Mouse (Mus musculus) ovary, postnatal 14 days (tissue): ENCODE results near the gene Cdc42se2.
A peak's percentile ranks its signal among the peaks of the same experiment; 100 is the strongest.

Experiments used
- DNase-seq: peaks from one replicate; pipeline ENCODE4 v3.0.0; 2022; ENCODE audit warnings: low spot score

Gene Cdc42se2

DNA sequence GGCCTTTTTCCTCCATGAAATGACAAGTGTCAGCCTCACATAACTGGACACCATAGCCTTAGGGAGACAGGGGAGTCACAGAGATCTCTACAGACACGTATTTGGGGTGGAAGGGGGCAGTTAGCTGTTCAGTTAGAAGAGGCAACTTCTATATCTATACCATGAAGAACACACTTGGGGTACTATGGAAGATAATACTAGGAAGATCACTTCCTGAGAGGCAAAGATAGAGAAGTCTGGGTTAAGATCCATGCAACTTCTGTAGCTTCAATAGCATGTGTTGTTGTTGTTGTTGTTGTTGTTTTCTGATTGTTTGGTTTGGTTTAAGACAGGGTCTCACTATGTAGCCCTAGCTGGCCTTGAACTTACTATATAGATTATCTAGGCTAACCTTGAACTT, 5.7 kb upstream of the Cdc42se2 start:
- DNase-seq = no peak

- no peak for DNase-seq
These were observed 4.0 kb upstream of the Cdc42se2 start for GRCm38 (mm10) chr11:54791458-54791857.

DNA sequence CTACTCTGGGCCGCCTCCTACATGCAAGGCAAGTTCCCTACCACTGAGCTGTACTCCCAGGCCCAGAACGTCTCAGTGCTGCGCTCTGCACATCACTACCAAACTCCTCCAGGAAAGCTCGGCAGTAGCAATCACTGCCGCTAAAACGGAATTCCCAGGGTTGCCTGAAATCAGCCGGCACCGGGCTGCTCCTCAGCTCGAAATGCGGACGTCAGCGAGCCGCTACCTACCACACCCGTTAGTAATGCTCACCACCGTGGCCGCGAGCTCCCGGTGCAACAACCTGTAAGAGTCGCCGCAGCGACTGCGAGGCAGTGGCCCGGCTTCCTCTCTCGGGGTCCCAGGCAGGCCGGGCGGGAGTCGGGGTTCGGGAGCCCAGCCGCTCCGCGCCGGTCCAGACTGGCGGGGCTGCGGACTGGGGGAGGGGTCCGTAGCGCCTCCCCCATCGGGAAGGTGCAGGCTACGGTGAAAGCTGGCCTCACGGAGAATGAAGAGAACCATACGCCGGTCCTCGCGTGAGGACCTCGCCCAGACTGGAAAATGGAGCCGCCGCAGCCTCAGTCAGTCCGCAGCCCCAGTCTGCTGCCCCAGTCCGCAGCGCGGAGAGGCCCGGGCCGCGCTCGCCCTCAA, 502 bp downstream of the Cdc42se2 start:
- DNase-seq = peak; percentile 33

- no peak for DNase-seq
These were observed 1.9 kb downstream of the Cdc42se2 start for GRCm38 (mm10) chr11:54785566-54785965.

DNA sequence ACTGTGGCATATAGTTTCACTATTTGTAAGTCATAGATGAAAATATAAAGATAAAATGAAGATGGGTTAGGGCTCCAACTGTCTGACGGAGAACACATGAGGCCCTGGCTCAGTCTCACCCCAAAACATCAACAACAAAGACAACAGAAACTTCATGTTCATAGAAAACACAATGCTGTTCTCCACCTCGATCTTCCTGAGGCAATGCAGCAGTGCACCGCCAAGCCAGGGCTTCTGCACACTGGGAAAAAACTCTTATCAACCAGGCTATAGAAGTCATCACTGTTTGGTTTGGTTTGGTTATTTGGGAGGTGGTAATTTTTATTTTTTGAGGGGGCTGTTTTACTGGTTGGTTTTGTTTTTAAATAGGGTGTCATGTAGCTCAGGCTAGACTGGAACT, 3.0 kb downstream of the Cdc42se2 start:
- DNase-seq = no peak

DNA sequence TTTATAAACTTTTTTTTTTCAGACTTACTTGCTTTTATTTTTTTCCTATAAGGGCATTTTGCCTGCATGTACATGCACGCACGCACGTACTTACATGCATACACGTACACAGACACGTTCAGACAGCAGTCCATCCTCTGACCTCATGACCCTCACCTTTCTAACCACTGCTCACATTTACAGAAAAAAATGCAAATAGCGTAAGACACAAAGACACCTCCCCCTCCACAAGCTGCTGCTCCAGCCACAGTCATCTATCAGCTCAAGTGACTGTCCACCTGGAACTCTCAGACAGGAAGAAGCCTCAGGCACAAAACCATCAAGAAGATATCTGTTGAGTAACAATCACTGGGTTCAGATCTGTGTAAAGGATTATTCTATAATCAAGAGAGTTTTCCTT, 5.2 kb downstream of the Cdc42se2 start:
- DNase-seq = no peak

GRCm38 (mm10) chr11:54779946-54780345, 7.5 kb downstream of the Cdc42se2 start:
- DNase-seq = no peak

DNA sequence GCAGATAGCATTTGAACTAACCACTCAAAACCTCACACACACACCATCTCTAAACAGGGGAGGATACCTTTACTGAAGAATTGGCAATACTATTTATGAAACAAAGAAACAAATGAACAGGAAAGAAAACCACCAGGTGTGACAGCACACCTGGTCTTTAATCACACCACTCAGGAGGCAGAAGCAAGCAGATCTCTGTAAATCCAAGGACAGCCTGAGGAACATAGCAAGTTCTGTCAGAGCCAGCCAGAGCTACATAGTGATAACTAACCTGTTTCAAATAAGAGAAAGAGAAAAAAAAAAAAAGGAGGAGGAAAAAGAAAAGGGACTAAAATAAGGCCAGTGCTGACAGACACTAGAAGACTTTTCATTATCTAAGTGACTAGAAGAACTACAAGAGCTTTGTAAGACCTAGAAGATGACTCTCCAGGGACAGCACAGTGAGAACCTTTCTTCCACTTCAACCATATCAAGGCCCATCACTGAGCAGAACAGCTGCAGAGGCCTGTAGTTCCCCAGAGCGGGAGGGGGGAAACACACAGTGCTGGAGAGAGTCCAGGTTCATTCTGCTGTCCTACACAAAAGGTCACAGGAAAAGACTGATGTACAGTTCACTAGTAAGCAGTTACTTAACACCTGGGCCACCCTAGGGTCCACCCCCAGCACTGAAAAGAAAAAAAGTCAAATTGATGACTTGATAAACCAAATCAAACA, 9.2 kb downstream of the Cdc42se2 start:
- DNase-seq = no peak

- DNase-seq = no peak
These were observed 9.9 kb downstream of the Cdc42se2 start for GRCm38 (mm10) chr11:54777387-54778130.

- DNase-seq = no peak
These were observed 10.6 kb downstream of the Cdc42se2 start for GRCm38 (mm10) chr11:54776735-54777333.

DNA sequence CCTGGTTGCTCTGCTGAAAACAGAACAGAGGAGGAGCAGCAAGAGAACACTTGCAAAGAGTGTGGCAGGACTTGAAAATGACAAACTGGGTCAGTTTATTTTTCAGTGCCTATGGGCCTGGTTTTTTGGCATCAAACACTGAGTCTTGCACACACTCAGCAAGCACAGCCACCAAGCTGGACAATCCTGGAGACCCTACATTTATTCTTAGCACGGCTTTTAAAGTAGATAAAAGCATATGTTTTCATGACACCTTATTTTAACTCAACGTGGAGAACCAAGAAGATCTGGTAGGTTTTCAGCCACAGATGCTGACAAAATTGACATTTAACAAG, 11.1 kb downstream of the Cdc42se2 start:
- DNase-seq = no peak

GRCm38 (mm10) chr11:54775628-54776366, 11.7 kb downstream of the Cdc42se2 start:
- DNase-seq = no peak

DNA sequence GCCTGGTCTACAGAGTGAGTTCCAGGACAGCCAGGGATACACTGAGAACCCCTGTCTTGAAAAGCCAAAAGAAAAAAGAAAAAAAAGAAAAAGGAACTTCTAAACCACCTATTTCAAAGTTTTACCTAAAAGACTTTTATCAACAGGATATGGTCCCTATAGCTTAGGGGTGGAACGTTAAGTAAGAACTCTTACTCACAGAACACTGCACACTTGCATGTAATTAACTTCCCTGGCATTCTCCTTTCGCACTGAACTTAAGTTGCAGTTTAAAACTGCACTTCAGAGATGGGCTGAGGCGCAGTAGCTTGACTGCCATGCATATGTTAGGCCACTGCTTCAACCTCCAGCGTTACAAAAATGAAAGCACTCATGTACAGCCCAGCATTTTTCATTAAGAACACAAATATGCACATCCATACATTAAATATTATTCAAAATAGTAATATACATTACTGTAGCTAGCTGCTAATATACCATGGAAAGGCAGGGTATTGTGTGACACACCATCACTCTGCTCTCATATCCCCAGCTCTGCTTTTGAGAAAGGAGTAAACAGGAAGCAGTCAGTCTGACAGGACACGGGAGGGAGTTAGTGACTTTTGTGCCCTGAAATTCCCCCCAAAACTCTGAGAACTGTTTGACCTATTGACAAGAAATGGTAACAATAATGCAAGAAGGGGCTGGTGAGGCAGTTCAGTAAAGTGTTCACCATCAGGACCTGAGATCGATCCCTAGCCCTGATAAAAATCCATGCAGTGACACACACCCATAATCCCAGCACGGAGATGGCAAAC, 13.0 kb downstream of the Cdc42se2 start:
- no peak for DNase-seq

GRCm38 (mm10) chr11:54771549-54771948, 15.9 kb downstream of the Cdc42se2 start:
- DNase-seq = no peak

DNA sequence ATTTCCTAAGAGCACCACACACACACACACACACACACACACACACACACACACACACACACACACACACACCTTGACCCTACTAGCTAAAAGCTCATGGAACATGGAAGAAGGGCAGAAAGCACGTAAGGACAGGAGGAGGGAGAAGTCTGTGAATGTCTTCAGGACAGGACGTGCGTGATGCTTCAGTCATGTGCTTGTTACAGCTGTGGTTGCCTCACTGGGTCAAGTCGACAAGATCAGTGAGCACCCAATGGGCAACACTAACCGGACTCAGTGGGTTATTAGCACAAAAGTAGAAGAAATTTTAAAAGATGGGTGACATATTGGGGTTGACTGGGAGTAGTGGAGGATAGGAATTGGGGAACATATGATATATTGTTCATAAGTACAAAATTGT, 17.6 kb downstream of the Cdc42se2 start:
- no peak for DNase-seq

- DNase-seq = no peak
These were observed 19.3 kb downstream of the Cdc42se2 start for GRCm38 (mm10) chr11:54768116-54768690.

DNA sequence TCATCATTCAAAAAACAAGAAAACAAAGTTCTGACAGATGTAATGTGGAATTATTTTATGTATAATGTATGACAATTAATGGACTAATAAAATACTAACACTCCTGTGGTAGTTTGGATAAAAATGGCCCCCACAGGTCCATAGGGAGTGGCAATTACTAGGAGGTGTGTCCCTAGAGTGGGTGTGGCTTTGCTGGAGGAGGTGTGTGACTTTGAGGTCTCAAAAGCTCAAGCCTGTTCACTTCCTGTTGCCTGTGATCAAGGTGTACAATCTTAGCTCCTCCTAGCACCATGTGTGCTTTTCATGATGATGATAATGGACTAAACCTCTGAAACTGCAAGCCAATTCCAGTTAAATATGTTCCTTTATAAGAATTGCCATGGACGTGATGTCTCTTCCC, 22.7 kb downstream of the Cdc42se2 start:
- DNase-seq = no peak

DNA sequence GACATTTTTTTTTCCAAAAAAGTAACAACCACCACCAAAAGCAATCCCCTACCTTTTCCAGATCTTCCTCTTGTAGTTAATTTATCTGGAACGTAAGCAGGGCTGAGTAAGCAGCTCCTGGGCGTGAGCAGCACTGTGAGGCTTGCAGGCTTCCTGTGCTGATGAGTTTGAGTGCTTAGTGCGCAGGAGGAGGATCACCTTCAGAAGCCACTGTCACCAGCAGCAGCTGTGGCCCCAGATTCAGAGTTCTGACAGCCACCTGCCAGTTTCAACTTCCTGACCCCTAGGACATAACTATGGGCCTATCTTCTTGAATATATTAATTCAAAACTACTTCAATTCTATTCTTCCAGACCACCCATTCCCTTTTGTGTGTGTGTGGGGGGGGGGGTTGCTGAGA, 23.4 kb downstream of the Cdc42se2 start:
- no peak for DNase-seq

DNA sequence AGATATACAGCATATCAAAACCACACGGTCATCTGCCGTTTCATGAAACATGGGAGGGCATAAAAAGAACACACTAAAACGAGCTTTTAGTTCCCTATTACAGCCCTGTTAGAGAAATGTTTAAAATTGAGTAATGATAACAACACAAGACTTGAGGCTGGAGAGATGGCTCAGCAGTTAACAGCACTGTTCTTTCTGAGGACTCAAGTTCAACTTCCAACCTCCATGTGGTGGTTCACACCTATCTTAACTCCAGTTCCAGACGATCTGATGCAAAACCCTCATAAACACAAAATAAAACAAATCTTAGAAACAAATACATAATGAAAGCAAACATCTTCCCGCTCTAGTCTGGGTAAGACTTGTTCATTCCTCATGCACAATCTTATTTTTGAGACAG, 24.7 kb downstream of the Cdc42se2 start:
- DNase-seq = no peak

- no peak for DNase-seq
These were observed 29.5 kb downstream of the Cdc42se2 start for GRCm38 (mm10) chr11:54757993-54758392.

DNA sequence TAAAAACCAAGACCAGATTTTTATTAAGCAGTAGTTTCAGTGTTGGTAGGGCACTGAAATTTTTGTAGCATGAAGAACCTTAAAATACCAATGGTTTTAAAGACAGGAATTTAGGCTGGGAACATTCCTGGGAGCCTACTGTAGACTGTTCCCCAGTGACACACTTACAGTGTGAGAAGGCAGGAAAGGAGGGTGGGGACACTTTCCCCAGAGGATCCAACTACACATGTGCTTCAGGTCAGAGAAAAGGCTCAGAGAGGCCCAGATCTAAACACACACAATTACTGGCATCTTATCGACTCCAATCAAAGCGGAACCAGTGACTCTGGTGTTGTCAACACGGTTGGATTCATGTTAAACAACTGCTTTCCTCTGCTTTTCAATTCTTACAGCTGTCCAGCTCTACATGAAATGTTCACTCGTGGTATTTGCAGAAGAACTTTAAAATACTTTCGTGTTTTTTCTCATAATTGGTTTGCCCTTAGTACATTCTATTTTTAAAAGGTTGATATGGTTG, 32.3 kb downstream of the Cdc42se2 start:
- no peak for DNase-seq
